Mouse (Mus musculus): ENCODE data around the gene Dkkl1.

DNA sequence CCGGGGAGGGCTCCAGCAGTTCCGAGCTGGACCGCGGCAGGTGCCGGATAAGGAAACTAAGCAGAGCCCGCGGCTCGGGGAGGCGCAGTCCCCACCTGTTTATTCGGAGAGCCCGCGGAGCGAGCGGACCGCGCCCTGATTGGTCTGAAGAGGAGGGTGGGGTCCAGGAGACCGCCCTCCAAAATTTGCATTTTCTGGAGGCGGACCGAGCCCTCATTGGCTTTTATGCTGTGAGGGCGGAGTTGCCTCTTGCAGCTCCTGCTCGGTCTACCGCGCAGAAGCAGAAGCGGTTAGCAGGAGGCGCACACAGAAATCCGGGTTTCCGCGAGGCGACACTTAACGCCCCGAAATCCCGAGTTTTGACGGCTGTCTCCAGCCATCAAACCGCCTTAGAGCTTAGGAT is 29.7 kb downstream of the Dkkl1 start:
- TF ChIP-seq CTCF (IDR thresholded peaks at IDR 0.05; ENCODE audit: low read depth, low read length) (no peak), POLR2A (IDR thresholded peaks at IDR 0.05; ENCODE audit: extremely low read depth, insufficient read depth, low read length) (no peak)

Data from liver, adult 2 months (tissue).